Mouse (Mus musculus): ENCODE measurements around the gene Cyp2b19.

DNA sequence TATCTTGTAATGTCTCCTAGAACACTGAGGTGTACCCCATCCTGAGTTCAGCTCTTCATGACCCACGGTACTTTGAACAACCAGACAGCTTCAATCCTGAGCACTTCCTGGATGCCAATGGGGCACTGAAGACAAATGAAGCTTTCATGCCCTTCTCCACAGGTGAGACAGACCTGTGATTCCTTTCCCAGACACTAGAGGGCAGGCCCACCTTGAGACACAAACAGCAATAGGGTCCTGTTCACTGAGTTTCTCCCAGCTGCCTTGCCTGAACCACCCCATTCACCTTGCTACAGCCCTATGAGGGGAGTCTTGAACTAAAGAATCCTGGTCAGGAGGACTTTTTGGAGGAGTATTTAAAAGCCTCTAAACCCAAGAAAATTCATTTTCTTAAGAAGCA, 10.1 kb downstream of the Cyp2b19 start:
- TF ChIP-seq CTCF (conservative IDR thresholded peaks at IDR 0.05; ENCODE audit: low read length), result peak; percentile 73
- TF ChIP-seq NANOG (IDR thresholded peaks at IDR 0.05; ENCODE audit: borderline replicate concordance, low read length), result no peak
- TF ChIP-seq POU5F1 (IDR thresholded peaks at IDR 0.05; ENCODE audit: borderline replicate concordance, low read length), result no peak
